Mouse (Mus musculus) kidney, embryonic 15.5 days (tissue): ENCODE results near the gene Uxs1. TPM values are rescaled to one million over a fixed set of nuclear protein-coding genes. Genes with fewer than 3 reads are reported as not detected.

Experiments used
- ATAC-seq: fragments of 200-750 bp; cut with Nextera tagmentation; replicated peaks from 2 replicates; pipeline ENCODE4 v1.8.0; 2017; ENCODE audit warnings: moderate TSS enrichment; ENCODE audit not compliant: low FRiP score
- H3K27ac ChIP-seq: fragments of 300-500 bp; sonication (generic); 2 replicates; pipeline ENCODE4 v1.5.1; 2015; ENCODE audit warnings: mild to moderate bottlenecking, inconsistent platforms
- H3K27me3 ChIP-seq: fragments of 300-500 bp; sonication (generic); 2 replicates; pipeline ENCODE4 v1.6.1; 2015; ENCODE audit warnings: inconsistent platforms
- H3K36me3 ChIP-seq: fragments of 300-500 bp; sonication (generic); 2 replicates; pipeline ENCODE4 v1.6.1; 2015; ENCODE audit warnings: inconsistent platforms
- H3K4me1 ChIP-seq: fragments of 300-500 bp; sonication (generic); 2 replicates; pipeline ENCODE4 v1.6.1; 2015; ENCODE audit warnings: inconsistent platforms
- H3K4me2 ChIP-seq: fragments of 300-500 bp; sonication (generic); 2 replicates; pipeline ENCODE4 v1.6.1; 2015; ENCODE audit warnings: moderate library complexity, mild to moderate bottlenecking, inconsistent platforms
- H3K4me3 ChIP-seq: fragments of 300-500 bp; sonication (generic); replicated peaks from 2 replicates; pipeline ENCODE4 v1.5.1; 2015; ENCODE audit warnings: mild to moderate bottlenecking, inconsistent platforms
- H3K9ac ChIP-seq: fragments of 300-500 bp; sonication (generic); 2 replicates; pipeline ENCODE4 v1.6.1; 2015; ENCODE audit warnings: mild to moderate bottlenecking, inconsistent platforms
- H3K9me3 ChIP-seq: fragments of 300-500 bp; sonication (generic); replicated peaks from 2 replicates; pipeline ENCODE4 v1.6.1; 2016; ENCODE audit warnings: inconsistent platforms
- WGBS: fragments of 180-500 bp; shearing (Covaris S2); methylation state at CpG from one replicate; pipeline ENCODE4 v1.1.7; 2015; ENCODE audit warnings: mixed read lengths; 5-methylcytosine and 5-hydroxymethylcytosine counted together
- polyA plus RNA-seq: library from polyadenylated mRNA; unstranded; fragments of >200 nt; fragmentation: Nextera tagmentation; extraction: Ambion mirVana; gene quantifications from 2 replicates; pipeline ENCODE4 v1.2.1, GENCODE M21; 2015

Gene Uxs1
- polyA plus RNA-seq, 1 experiment from 2014 or later: 26.4 TPM

DNA sequence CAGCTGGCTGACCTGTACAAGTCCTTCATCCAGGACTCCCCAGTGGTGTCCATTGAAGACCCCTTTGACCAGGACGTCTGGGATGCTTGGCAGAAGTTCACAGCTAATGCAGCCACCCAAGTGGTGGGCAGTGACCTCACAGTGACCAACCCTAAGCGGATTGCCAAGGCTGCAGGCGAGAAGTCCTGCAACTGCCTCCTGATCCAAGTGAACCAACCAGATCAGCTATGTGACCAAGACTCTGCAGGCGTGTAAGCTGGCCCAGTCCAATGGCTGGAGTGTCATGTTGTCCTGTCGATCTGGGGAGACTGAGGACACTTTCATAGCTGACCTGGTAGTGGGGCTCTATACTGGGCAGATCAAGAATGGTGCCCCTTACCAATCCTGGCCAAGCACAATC is 40.9 kb downstream of the Uxs1 start:
- Histone ChIP-seq H3K4me1 (peaks cover 3% of the 10 kb centered on the region; the same call in 1 of the 2 replicates), H3K27ac (no peak overlapping the region), H3K27me3 (no peaks in the 10 kb centered on the region), H3K9me3 (no peaks in the 10 kb centered on the region), H3K9ac (no peak overlapping the region), H3K4me2 (no peak overlapping the region), H3K36me3 (peaks cover 19% of the 10 kb centered on the region), H3K4me3 (no peak overlapping the region)
- ATAC-seq: no peak
- 92% methylated on average over 5 of the region's 5 CpGs for WGBS

DNA sequence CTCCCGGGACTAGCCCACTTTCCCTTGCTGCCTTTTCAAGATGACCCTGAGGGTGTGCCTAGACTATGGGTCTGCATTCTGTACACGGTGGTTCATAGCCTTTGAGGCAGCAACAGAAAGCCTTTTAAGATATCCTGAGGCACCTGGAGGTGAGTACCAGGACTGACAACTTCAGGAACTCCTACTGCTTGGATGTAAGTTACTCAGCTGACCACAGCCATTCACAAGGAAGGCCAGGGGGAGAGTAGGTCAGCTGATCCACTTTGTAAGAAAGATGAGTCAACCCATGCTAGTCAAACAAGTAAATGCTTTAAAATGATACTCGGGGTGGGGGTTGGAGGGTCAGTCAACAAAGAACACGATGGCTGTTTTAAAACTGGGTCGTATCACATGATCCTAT is 42.3 kb downstream of the Uxs1 start:
- Histone ChIP-seq H3K4me1 (peaks cover 11% of the 10 kb centered on the region), H3K27ac (no peak overlapping the region), H3K27me3 (no peaks in the 10 kb centered on the region), H3K9ac (no peak overlapping the region), H3K36me3 (peaks cover 19% of the 10 kb centered on the region), H3K4me2 (no peak overlapping the region), H3K9me3 (no peaks in the 10 kb centered on the region), H3K4me3 (no peak overlapping the region)
- WGBS: 80% methylated on average over 5 of the region's 5 CpGs
- ATAC-seq: no peak

DNA sequence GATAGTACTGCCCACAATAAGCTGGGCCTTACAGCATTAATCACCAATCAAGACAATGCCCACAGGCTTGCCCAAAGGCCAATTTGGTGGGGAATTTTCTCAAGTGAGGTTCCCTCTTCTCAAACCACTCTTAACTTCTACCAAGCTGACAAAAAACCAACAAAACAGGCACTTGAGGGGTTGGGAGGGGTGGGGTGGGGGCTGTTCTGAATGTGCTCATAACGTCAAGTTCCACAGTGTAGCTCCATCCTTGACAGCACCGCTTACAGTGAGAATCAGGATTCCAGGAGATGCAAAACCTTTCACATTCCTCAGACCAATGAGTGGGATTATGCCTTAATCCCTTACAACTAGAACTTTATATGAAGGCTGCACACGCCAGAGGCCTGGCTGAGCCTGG is 44.4 kb downstream of the Uxs1 start:
- H3K4me2 ChIP-seq: no peak overlapping the region
- H3K4me1 ChIP-seq: peaks cover 11% of the 10 kb centered on the region
- no peak overlapping the region for H3K9ac ChIP-seq
- peaks cover 21% of the 10 kb centered on the region for H3K36me3 ChIP-seq
- H3K4me3 ChIP-seq: no peak overlapping the region
- ATAC-seq: no peak
- H3K9me3 ChIP-seq: 0 out of 2 replicates have a peak, but pooled peaks cover 3% of the 10 kb centered on the region
- 96% methylated on average over 3 of the region's 3 CpGs for WGBS
- no peaks in the 10 kb centered on the region for H3K27me3 ChIP-seq
- H3K27ac ChIP-seq: no peak overlapping the region

DNA sequence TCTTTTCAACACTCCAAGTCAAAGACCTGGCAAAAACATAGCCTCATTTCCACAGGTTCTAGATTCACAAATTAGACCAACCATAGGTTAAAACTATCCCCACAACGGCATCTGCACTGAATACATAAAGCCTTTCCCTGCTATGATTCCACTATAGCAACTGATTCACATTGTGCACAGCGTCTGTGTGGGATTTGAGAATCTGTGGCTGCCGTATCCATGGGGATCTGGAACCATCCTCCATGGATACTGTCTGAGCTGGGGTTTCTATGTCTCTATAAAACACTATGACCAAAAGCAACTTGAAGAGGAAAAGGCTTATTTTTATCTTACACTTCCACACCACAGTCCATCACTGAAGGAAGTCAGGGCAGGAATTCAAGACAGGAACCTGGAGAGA is 44.9 kb downstream of the Uxs1 start:
- no peak for ATAC-seq
- 93% methylated on average over 3 of the region's 3 CpGs for WGBS
- Histone ChIP-seq H3K27ac (no peak overlapping the region), H3K36me3 (peaks cover 21% of the 10 kb centered on the region), H3K4me2 (no peak overlapping the region), H3K9me3 (0 out of 2 replicates have a peak, but pooled peaks cover 3% of the 10 kb centered on the region), H3K4me1 (peaks cover 11% of the 10 kb centered on the region), H3K27me3 (no peaks in the 10 kb centered on the region), H3K9ac (no peak overlapping the region), H3K4me3 (no peak overlapping the region)

DNA sequence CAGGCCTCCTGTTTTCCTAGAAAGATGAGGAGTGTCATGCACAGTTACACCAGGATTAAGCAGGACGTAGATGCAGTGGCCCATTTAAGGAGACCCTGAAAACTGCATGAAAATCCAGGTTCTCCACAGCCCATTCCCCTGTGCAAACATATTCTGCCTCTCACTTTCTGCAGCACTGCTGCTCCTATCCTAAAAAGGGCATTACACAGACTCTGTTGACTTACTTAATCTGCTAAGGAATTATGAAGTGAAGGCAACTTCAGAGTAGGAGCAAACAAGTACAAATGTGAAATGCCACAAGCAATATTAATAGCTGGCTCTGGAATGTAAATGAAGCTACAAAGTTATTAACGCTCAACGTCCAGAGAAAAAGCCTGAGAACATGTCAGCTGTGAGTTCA is 45.9 kb downstream of the Uxs1 start:
- Histone ChIP-seq H3K27me3 (no peaks in the 10 kb centered on the region), H3K4me3 (no peak overlapping the region), H3K4me2 (no peak overlapping the region), H3K36me3 (peaks cover 26% of the 10 kb centered on the region), H3K4me1 (peaks cover 11% of the 10 kb centered on the region), H3K9ac (no peak overlapping the region), H3K9me3 (0 out of 2 replicates have a peak, but pooled peaks cover 3% of the 10 kb centered on the region), H3K27ac (0 out of 2 replicates have a peak overlapping the region, but pooled peaks have one; percentile 9)
- WGBS: 63% methylated on average over 3 of the region's 3 CpGs
- ATAC-seq: no peak

DNA sequence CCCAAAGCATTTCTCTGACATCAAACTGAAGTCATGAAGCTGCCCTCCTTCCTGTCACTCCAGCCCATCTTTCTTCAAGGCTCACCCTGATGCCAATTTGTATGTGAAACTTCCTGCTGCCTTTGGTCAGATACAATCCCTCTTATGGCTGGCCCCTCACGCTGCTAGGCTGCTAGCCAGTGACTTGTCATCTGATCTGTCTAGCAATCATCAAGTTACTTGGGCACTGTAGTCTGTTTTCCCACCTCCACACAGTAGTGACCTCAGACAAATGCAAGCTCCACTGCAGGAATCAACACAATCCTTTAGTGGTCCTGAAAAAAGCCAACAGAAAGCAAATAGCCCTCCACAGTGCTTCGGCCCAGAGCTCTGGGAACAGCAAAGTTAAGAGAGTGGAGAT is 46.4 kb downstream of the Uxs1 start:
- H3K9me3 ChIP-seq: 0 out of 2 replicates have a peak, but pooled peaks cover 3% of the 10 kb centered on the region
- H3K4me1 ChIP-seq: peaks cover 11% of the 10 kb centered on the region
- H3K27me3 ChIP-seq: no peaks in the 10 kb centered on the region
- H3K9ac ChIP-seq: no peak overlapping the region
- 0 out of 2 replicates have a peak overlapping the region, but pooled peaks have one; percentile 9 for H3K27ac ChIP-seq
- ATAC-seq: 0 out of 2 replicates have a peak, but pooled peaks have one; percentile 58
- peaks cover 24% of the 10 kb centered on the region for H3K36me3 ChIP-seq
- H3K4me2 ChIP-seq: no peak overlapping the region
- H3K4me3 ChIP-seq: no peak overlapping the region
- WGBS: 42% methylated on average over 2 of the region's 2 CpGs

DNA sequence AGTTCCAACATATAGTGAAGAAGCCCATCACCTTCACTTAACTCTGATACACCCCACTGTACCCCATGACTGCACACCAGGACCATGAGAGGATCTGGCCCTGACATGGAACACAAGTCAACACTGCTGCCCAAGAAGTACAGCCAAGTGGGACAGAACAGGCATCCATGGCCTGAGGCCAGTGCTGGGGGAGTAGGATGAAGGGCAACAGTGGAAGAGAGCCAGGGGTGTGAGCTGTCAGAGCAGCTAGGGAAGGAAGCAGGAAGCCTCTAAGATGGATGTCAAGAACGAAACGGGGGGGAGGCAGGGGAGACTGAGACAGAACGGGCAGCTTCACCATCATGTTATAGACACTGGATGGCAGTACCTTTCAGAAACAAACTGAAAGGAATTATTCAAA is 51.5 kb downstream of the Uxs1 start:
- no peak for ATAC-seq
- no peak overlapping the region for H3K4me3 ChIP-seq
- H3K4me1 ChIP-seq: peaks cover 2% of the 10 kb centered on the region
- no peak overlapping the region for H3K4me2 ChIP-seq
- H3K9me3 ChIP-seq: 0 out of 2 replicates have a peak, but pooled peaks cover 3% of the 10 kb centered on the region
- no peaks in the 10 kb centered on the region for H3K27me3 ChIP-seq
- H3K36me3 ChIP-seq: peaks cover 52% of the 10 kb centered on the region
- no peak overlapping the region for H3K9ac ChIP-seq
- WGBS: 71% methylated on average over 3 of the region's 3 CpGs
- H3K27ac ChIP-seq: no peak overlapping the region

DNA sequence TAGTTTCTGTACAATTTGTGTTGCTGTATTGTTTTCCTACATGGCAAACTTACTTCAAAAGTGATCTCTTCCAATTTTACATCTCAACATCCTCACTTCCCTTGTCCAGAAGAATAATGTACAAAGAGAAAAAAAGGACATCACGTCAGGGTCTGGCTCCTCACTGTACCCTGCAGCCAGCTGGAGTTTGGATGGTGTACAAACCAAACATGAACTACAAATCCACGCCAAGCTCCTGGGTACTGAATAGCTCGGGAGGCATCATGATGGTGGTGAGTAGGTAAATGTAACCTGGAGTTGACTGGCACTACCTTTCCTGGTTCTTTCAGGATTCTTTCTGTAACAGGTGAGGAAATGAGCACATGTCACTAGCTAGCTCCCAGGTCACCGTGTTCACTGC is 53.5 kb downstream of the Uxs1 start:
- Histone ChIP-seq H3K4me3 (no peak overlapping the region), H3K27ac (no peak overlapping the region), H3K9ac (no peak overlapping the region), H3K9me3 (0 out of 2 replicates have a peak, but pooled peaks cover 3% of the 10 kb centered on the region), H3K36me3 (peaks cover 62% of the 10 kb centered on the region), H3K27me3 (no peaks in the 10 kb centered on the region), H3K4me2 (no peak overlapping the region), H3K4me1 (no peaks in the 10 kb centered on the region)
- no peak for ATAC-seq
- 92% methylated on average over 4 of the region's 4 CpGs for WGBS

DNA sequence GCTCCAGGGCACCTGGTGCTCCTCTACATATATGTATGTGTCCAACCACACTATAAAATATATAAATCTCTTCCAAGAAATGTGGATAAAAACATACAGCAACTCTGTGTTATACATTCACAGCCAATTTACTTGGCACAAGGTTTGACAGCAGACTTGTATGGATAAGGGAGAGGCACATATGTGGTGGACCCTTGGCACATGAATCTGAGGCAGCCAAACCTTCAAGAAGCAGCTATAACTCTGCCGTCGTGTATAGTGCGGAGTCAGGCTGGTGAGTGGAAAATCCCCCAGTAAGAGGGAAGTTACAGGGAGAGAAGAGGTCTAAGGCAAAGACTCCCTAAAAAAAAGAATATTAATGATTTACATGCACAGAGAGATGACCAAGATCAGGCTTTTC is 54.9 kb downstream of the Uxs1 start:
- 96% methylated on average over 3 of the region's 3 CpGs for WGBS

DNA sequence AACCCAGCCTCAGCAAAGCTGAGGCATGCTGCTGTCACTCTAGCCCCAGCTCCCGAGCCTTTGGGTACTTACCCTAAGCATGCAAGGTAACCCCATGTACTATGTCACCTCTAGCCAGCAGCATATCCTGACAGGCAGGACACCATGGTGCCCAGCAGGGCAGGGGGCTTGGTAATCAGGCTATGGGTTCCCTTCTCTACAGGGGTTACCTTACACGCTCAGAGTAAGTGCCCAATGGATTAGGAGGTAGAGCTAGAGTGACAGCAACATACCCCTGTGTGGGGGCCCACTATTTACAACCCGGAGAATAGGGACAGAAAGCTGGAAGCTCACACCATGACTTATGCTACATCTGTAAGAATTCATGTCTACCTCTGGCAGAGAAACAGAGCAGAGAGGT is 57.6 kb downstream of the Uxs1 start:
- H3K4me3 ChIP-seq: no peak overlapping the region
- no peaks in the 10 kb centered on the region for H3K27me3 ChIP-seq
- H3K9ac ChIP-seq: no peak overlapping the region
- ATAC-seq: no peak
- no peak overlapping the region for H3K4me2 ChIP-seq
- H3K9me3 ChIP-seq: no peaks in the 10 kb centered on the region
- H3K4me1 ChIP-seq: no peaks in the 10 kb centered on the region
- no peak overlapping the region for H3K27ac ChIP-seq
- 88% methylated on average over 3 of the region's 3 CpGs for WGBS
- H3K36me3 ChIP-seq: peaks cover 48% of the 10 kb centered on the region

More for the DNA sequence above, 54.9 kb downstream of the Uxs1 start:
- Histone ChIP-seq H3K9ac (no peak overlapping the region), H3K4me3 (no peak overlapping the region), H3K9me3 (no peaks in the 10 kb centered on the region), H3K27ac (no peak overlapping the region), H3K27me3 (no peaks in the 10 kb centered on the region), H3K36me3 (peaks cover 56% of the 10 kb centered on the region), H3K4me1 (no peaks in the 10 kb centered on the region), H3K4me2 (no peak overlapping the region)
- no peak for ATAC-seq

DNA sequence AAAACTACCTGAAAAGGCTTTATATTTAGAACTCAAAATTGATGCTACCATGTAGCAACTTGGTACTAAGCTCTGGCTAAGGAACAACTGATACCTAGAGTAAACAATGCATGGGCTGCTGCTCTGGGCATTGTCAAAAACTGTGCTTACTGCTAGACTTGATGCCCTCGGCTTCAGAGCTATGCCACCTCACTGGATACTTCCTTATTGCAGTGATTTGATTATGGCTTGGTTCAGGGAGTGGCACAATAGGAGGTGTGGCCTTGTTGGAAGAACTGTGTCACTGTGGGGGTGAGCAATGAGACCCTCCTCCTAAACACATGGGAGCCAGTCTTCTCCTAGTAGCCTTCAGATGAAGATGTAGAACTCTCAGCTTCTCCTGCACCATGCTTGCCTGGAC is 58.3 kb downstream of the Uxs1 start:
- no peak for ATAC-seq
- Histone ChIP-seq H3K9me3 (no peaks in the 10 kb centered on the region), H3K36me3 (peaks cover 50% of the 10 kb centered on the region), H3K27me3 (no peaks in the 10 kb centered on the region), H3K4me2 (no peak overlapping the region), H3K27ac (no peak overlapping the region), H3K9ac (no peak overlapping the region), H3K4me3 (no peak overlapping the region), H3K4me1 (no peaks in the 10 kb centered on the region)
- 50% methylated on average over 1 of the region's 1 CpGs for WGBS

DNA sequence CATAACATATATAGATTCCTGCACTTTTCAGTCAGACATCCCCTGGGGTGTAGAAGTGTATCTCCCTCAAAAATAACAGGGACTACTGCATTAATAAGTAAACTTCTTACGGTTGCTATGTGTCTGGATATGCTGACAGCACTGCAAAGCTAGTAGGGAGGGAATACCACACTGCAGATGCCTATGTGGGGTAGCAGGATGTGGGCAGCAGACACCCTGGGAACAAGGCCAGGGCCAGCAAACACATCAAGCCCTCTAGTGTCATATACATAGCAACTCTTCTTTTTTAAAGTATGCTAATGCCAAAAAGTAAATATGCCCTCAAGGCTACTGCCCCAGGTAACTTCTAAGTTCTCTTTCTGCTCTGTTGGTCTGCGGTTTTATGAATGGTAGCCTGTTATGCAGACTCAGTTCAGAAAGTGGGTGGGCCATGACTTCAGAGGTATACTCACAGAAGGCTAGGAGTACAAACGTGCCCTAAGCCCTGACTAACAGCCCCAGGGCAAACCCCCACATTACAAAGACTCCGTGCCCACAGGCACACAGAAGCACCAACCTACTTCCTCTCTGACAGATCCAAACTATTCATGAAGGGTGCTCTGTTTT is 59.1 kb downstream of the Uxs1 start:
- WGBS: 72% methylated on average over 4 of the region's 4 CpGs
- H3K27me3 ChIP-seq: no peaks in the 10 kb centered on the region
- H3K4me3 ChIP-seq: no peak overlapping the region
- H3K4me1 ChIP-seq: no peaks in the 10 kb centered on the region
- H3K27ac ChIP-seq: no peak overlapping the region
- no peak overlapping the region for H3K9ac ChIP-seq
- no peak for ATAC-seq
- H3K4me2 ChIP-seq: no peak overlapping the region
- H3K9me3 ChIP-seq: no peaks in the 10 kb centered on the region
- H3K36me3 ChIP-seq: peaks cover 53% of the 10 kb centered on the region

DNA sequence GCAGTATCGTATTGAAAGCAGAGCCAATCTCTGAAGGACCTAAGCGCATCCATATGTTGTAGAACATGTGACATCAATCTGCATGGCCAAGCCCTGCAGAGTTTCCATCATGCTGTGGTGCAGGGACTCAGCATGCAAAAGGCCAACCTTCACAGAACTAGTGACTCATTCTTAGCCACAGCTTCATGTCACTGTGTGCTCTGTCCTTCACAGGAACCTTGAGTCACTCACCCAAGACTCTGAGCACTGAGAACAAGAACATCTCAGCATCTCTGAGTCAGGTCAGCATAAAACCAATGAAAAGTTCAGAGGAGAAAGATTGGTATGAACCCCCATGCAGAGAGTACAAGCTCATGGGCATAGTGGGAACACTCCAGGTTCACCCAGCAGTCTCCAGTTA is 61.3 kb downstream of the Uxs1 start:
- H3K4me3 ChIP-seq: no peak overlapping the region
- H3K9me3 ChIP-seq: no peaks in the 10 kb centered on the region
- no peaks in the 10 kb centered on the region for H3K4me1 ChIP-seq
- no peak overlapping the region for H3K27ac ChIP-seq
- H3K27me3 ChIP-seq: no peaks in the 10 kb centered on the region
- WGBS: 95% methylated on average over 2 of the region's 2 CpGs
- no peak overlapping the region for H3K4me2 ChIP-seq
- ATAC-seq: no peak
- peaks cover 42% of the 10 kb centered on the region for H3K36me3 ChIP-seq
- H3K9ac ChIP-seq: no peak overlapping the region
